9 mouse cellular contexts compared by ENCODE assay signal in genomic region chr5:28124321-28125230, GRCm38 (mm10). TPM values are rescaled to one million over a fixed set of nuclear protein-coding genes. Genes with fewer than 3 reads are reported as not detected.
DNase-seq lines count a peak whose midpoint lies in the region; ATAC-seq lines count a peak whose summit lies in the region.
"Had no signal": no experiment of that assay in that cellular context is flagged by ENCODE, and none has a peak within 500 bp of the region (broad histone marks: within the 10 kb centered on the region; RNA-seq: fewer than 3 reads in every experiment).

No protein-coding gene starts in this region.

- peaks cover 90% of the 10 kb centered on the region for H3K27me3 ChIP-seq in embryonic facial prominence, embryonic 12.5 days
- H3K27me3 ChIP-seq in hindbrain, embryonic 15.5 days = peaks cover 83% of the 10 kb centered on the region

- H3K36me3 ChIP-seq in embryonic facial prominence, embryonic 12.5 days = no peaks in the 10 kb centered on the region
- no peaks in the 10 kb centered on the region for H3K36me3 ChIP-seq in hindbrain, embryonic 15.5 days

- ATAC-seq in embryonic facial prominence, embryonic 12.5 days (ENCODE audit: insufficient number of reproducible peaks, insufficient read depth, low FRiP score, low TSS enrichment) = 0 out of 2 replicates have a peak, but pooled peaks have one; percentile 20
- 0 out of 2 replicates have a peak, but pooled peaks have one; percentile 49 for ATAC-seq in hindbrain, embryonic 15.5 days (ENCODE audit: low FRiP score, low read depth)
- ATAC-seq: lung, postnatal 0 days had no signal

- peak; percentile 30 for DNase-seq in left cerebral cortex, postnatal 4 days
- DNase-seq in left cerebral cortex, postnatal 25 days (ENCODE audit: low spot score in 2 of 2) = no peak
- peak; percentile 52 for DNase-seq in retina, embryonic 14.5 days (ENCODE audit: low spot score)
- no peak for DNase-seq in urinary bladder, adult 2 months (ENCODE audit: low spot score)
- DNase-seq in lung, postnatal 14 days = no peak
- DNase-seq: thymus, postnatal 14 days had no signal

- 0 out of 2 replicates have a peak, but pooled peaks cover 4% of the 10 kb centered on the region for H3K4me1 ChIP-seq in embryonic facial prominence, embryonic 12.5 days
- peaks cover 14% of the 10 kb centered on the region for H3K4me1 ChIP-seq in hindbrain, embryonic 15.5 days (replicated peaks)

- no peak overlapping the region for H3K9ac ChIP-seq in embryonic facial prominence, embryonic 12.5 days
- H3K9ac ChIP-seq in hindbrain, embryonic 15.5 days = peak overlapping the region; percentile 11; the same call in 1 of the 2 replicates

- no peaks in the 10 kb centered on the region for H3K9me3 ChIP-seq in embryonic facial prominence, embryonic 12.5 days
- H3K9me3 ChIP-seq in hindbrain, embryonic 15.5 days = no peaks in the 10 kb centered on the region

- intact Hi-C loops in left cerebral cortex, postnatal 4 days (cut with DNase I) = no loop called here
- intact Hi-C loops in left cerebral cortex, postnatal 25 days (cut with DNase I) = loop anchor here (2.0 to 5.0 kb wide), 3 partner anchors 44 to 1348 kb away; no protein-coding TSS in a partner anchor

- 4% methylated on average over 28 of the region's 28 CpGs for WGBS in embryonic facial prominence, embryonic 12.5 days
- WGBS in hindbrain, embryonic 15.5 days = 6% methylated on average over 28 of the region's 28 CpGs

- H3K27ac ChIP-seq in embryonic facial prominence, embryonic 12.5 days = no peak overlapping the region
- peak overlapping the region; percentile 25; the same call in 1 of the 2 replicates for H3K27ac ChIP-seq in hindbrain, embryonic 15.5 days (replicated peaks)

- H3K4me3 ChIP-seq in embryonic facial prominence, embryonic 12.5 days = no peak overlapping the region
- H3K4me3 ChIP-seq in hindbrain, embryonic 15.5 days = no peak overlapping the region

- no peak overlapping the region for H3K4me2 ChIP-seq in embryonic facial prominence, embryonic 12.5 days (replicated peaks)
- peak overlapping the region; percentile 38 for H3K4me2 ChIP-seq in hindbrain, embryonic 15.5 days

RNA-seq across cellular contexts. Expression of gene En2, which starts 40.9 kb away (rescaled TPM):
- not detected for total RNA-seq in left cerebral cortex, postnatal 4 days (2021)
- total RNA-seq in left cerebral cortex, postnatal 25 days (2021) = under 1 TPM; 0.14 to 0.25 TPM
- not detected in 2 replicates for polyA plus RNA-seq in embryonic facial prominence, embryonic 12.5 days (2016; fragmentation: Nextera tagmentation; extraction: Ambion mirVana)
- 0.60 and 1.3 TPM in 2 replicates for polyA plus RNA-seq in hindbrain, embryonic 15.5 days (2015; fragmentation: Nextera tagmentation; extraction: Ambion mirVana)
- not detected in 2 replicates for polyA plus RNA-seq in urinary bladder, adult 2 months (2012; rRNA removed)
- polyA plus RNA-seq: lung, postnatal 0 days had no signal

RNA-seq across cellular contexts. Expression of gene Insig1, which starts 53.4 kb away (rescaled TPM):
- total RNA-seq in left cerebral cortex, postnatal 4 days (2021) = 100 to 1,000 TPM in 1 of 2 experiments, 10 to 100 TPM in 1; 97.3 to 107 TPM
- 10 to 100 TPM; 68.1 to 74.9 TPM for total RNA-seq in left cerebral cortex, postnatal 25 days (2021)
- 64.3 and 73.5 TPM in 2 replicates for polyA plus RNA-seq in embryonic facial prominence, embryonic 12.5 days (2016; fragmentation: Nextera tagmentation; extraction: Ambion mirVana)
- polyA plus RNA-seq in hindbrain, embryonic 15.5 days (2015; fragmentation: Nextera tagmentation; extraction: Ambion mirVana) = 80.5 and 83.3 TPM in 2 replicates
- 38.1 and 51.8 TPM in 2 replicates for polyA plus RNA-seq in urinary bladder, adult 2 months (2012; rRNA removed)

Comparison
In these comparisons a context has a peak if more than half of its experiments do, and no peak if none do; other contexts are left out.
1. DNase-seq: peak in left cerebral cortex, postnatal 4 days (single experiment) and retina, embryonic 14.5 days (single experiment); none in left cerebral cortex, postnatal 25 days (0 of 2), urinary bladder, adult 2 months (single experiment) and lung, postnatal 14 days (single experiment).